Mouse (Mus musculus) small intestine, adult 2 months (tissue): Measurements from ENCODE around the gene Fyn.

Experiments
- CTCF ChIP-seq: fragments of 200-500 bp; IDR thresholded peaks from 2 replicates; pipeline ENCODE4 v1.5.1; 2012; ENCODE audit warnings: low read depth, mild to moderate bottlenecking, control low read depth, inconsistent platforms, low read length, moderate library complexity, mixed read lengths; ENCODE audit not compliant: insufficient replicate concordance, insufficient read length; ENCODE audit errors: extremely low read depth
- POLR2A ChIP-seq: fragments of 200-500 bp; IDR thresholded peaks from 2 replicates; pipeline ENCODE4 v1.6.1; 2012; ENCODE audit warnings: low read depth, mild to moderate bottlenecking, control low read depth, inconsistent platforms, low read length, moderate library complexity

- TF ChIP-seq CTCF (no peak), POLR2A (no peak)
Measured at GRCm38 (mm10) chr10:39557851-39558250, 189.2 kb downstream of the Fyn start.
